Mouse (Mus musculus) right cerebral cortex, postnatal 10 days (tissue): ENCODE results near the gene Cd82.
A peak's percentile ranks its signal among the peaks of the same experiment; 100 is the strongest.

Experiments
- DNase-seq, 2 experiments: peaks; one replicate each; pipeline ENCODE4 v3.0.0; 2021; ENCODE audit warnings: low spot score in 2 of 2

Cd82 gene

GRCm38 (mm10) chr2:93415281-93415680 is 47.7 kb downstream of the Cd82 start:
- no peak for DNase-seq

- DNase-seq, result no peak
Observed at GRCm38 (mm10) chr2:93414163-93414562, 48.8 kb downstream of the Cd82 start.

- peak; percentile 61 to 75 for DNase-seq
Observed at GRCm38 (mm10) chr2:93413367-93414014, 49.4 kb downstream of the Cd82 start.

- DNase-seq, result no peak
Observed at GRCm38 (mm10) chr2:93412101-93412500, 50.8 kb downstream of the Cd82 start.

- DNase-seq, result no peak
Observed at GRCm38 (mm10) chr2:93410899-93411570, 51.9 kb downstream of the Cd82 start.

GRCm38 (mm10) chr2:93405017-93405425 is 57.9 kb downstream of the Cd82 start:
- DNase-seq, result no peak

GRCm38 (mm10) chr2:93404169-93404568 is 58.8 kb downstream of the Cd82 start:
- DNase-seq, result no peak

- no peak for DNase-seq
Observed at GRCm38 (mm10) chr2:93403267-93403666, 59.7 kb downstream of the Cd82 start.

- peak; percentile 41 to 55 for DNase-seq
Observed at GRCm38 (mm10) chr2:93391198-93391597, 71.7 kb downstream of the Cd82 start.

GRCm38 (mm10) chr2:93390170-93390926 is 72.6 kb downstream of the Cd82 start:
- DNase-seq, result no peak

GRCm38 (mm10) chr2:93386958-93387357 is 76.0 kb downstream of the Cd82 start:
- no peak for DNase-seq

- peak; percentile 60 to 67 for DNase-seq
Observed at GRCm38 (mm10) chr2:93383831-93384230, 79.1 kb downstream of the Cd82 start.

- DNase-seq, result no peak
Observed at GRCm38 (mm10) chr2:93380680-93381089, 82.3 kb downstream of the Cd82 start.

- DNase-seq, result peak; percentile 46 to 50
Observed at GRCm38 (mm10) chr2:93377797-93378196, 85.1 kb downstream of the Cd82 start.

GRCm38 (mm10) chr2:93377157-93377556 is 85.8 kb downstream of the Cd82 start:
- DNase-seq, result no peak

- no peak for DNase-seq
Observed at GRCm38 (mm10) chr2:93372872-93373271, 90.1 kb downstream of the Cd82 start.

- no peak for DNase-seq
Observed at GRCm38 (mm10) chr2:93372097-93372571, 90.8 kb downstream of the Cd82 start.
